Mouse (Mus musculus): ENCODE measurements around the gene Lsm10. TPM values are rescaled to one million over a fixed set of nuclear protein-coding genes. Genes with fewer than 3 reads are reported as not detected.
A peak's percentile ranks its signal among the peaks of the same experiment; 100 is the strongest.

Gene Lsm10
- total and polyA plus RNA-seq, 3 experiments = 35.0 to 49.6 TPM; not detected in 1

DNA sequence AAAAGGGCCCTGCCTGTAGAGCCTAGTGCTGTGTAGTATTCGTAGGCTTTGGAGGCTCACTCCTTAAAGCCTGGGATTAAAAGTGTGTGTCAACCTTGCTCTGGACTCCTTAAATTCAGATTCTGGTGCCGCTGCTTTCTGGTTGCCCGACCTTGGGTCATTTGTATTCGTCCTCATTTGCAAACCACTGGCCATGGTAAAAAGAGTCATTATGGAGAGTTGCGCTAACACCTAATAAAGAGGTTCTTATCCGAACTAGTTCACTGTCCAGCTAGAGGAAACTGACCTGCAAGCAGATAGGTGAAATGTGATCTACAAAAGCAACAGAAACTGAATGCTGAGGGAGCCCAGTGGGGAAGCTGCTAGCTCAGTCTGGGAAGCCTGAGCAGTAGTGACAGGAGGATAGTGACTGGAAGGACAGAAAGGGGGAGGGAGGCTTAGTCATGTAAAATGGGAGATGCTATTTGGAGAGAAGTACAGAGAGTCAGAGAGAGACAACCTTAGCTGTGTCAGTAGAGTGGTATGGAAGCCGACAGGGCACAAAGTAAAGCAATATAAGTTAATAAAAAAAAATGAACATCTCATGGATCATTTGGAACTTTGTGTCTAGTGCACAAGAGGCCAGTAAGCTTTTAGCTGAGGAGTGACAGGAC, 8.8 kb downstream of the Lsm10 start:
- Histone ChIP-seq H3K27ac (ENCODE audit: control insufficient read depth, low read depth, low read length) (peak overlapping the region; percentile 50), H3K79me2 (ENCODE audit: control insufficient read depth, insufficient read depth, low read length, poor library complexity) (peaks cover 56% of the 10 kb centered on the region), H3K4me3 (ENCODE audit: control insufficient read depth in 1 of 2, insufficient read depth in 1 of 2, low read depth in 2 of 2, low read length in 2 of 2) (peak overlapping the region; percentile 84 to 93), H3K4me1 (ENCODE audit: control insufficient read depth in 1 of 2, insufficient read depth in 2 of 2, low read length in 2 of 2) (peaks cover 13 to 54% of the 10 kb centered on the region in 2 experiments), H3K9me3 (replicated peaks; ENCODE audit: insufficient read depth, low read length) (no peaks in the 10 kb centered on the region), H3K27me3 (ENCODE audit: control insufficient read depth in 1 of 2, insufficient read depth in 2 of 2, low read length in 2 of 2) (no peaks in the 10 kb centered on the region), H3K36me3 (ENCODE audit: control insufficient read depth in 1 of 2, insufficient read depth in 2 of 2, low read length in 2 of 2) (peaks cover 0 to 43% of the 10 kb centered on the region in 2 experiments; a peak in 2 of 4 replicates), H3K9ac (ENCODE audit: control insufficient read depth, low read depth, low read length, poor library complexity, severe bottlenecking) (peak overlapping the region; percentile 45)
- no peak for DNase-seq (ENCODE audit: low read depth, low spot score)
- TF ChIP-seq POLR2AphosphoS5 (IDR thresholded peaks at IDR 0.05; ENCODE audit: borderline replicate concordance, low read depth, low read length) = no peak
- no peak for TF ChIP-seq POLR2A (IDR thresholded peaks at IDR 0.05; ENCODE audit: control insufficient read depth in 1 of 2, insufficient read depth in 1 of 2, low read depth in 1 of 2, low read length in 2 of 2, poor library complexity in 1 of 2)
- no peak for TF ChIP-seq ZC3H11A (IDR thresholded peaks at IDR 0.05; ENCODE audit: low read depth, low read length)
- TF ChIP-seq HCFC1 (IDR thresholded peaks at IDR 0.05; ENCODE audit: low read depth, low read length) = no peak
- TF ChIP-seq CHD2 (IDR thresholded peaks at IDR 0.05; ENCODE audit: low read length) = no peak
- TF ChIP-seq NELFE (IDR thresholded peaks at IDR 0.05; ENCODE audit: low read depth, low read length) = no peak
- no peak for TF ChIP-seq USF1 (IDR thresholded peaks at IDR 0.05; ENCODE audit: low read depth, low read length)
- no peak for TF ChIP-seq JUND (IDR thresholded peaks at IDR 0.05; ENCODE audit: low read depth, low read length)
- no peak for TF ChIP-seq MAX (IDR thresholded peaks at IDR 0.05; ENCODE audit: low read length)
- TF ChIP-seq MEF2A (IDR thresholded peaks at IDR 0.05; ENCODE audit: extremely low read depth, insufficient replicate concordance, low read depth, low read length, poor library complexity, severe bottlenecking) = no peak
- no peak for TF ChIP-seq MAZ (IDR thresholded peaks at IDR 0.05; ENCODE audit: low read depth, low read length)
- TF ChIP-seq POLR2AphosphoS2 (IDR thresholded peaks at IDR 0.05; ENCODE audit: low read length) = no peak
- TF ChIP-seq MYC (IDR thresholded peaks at IDR 0.05; ENCODE audit: low read depth, low read length) = no peak

DNA sequence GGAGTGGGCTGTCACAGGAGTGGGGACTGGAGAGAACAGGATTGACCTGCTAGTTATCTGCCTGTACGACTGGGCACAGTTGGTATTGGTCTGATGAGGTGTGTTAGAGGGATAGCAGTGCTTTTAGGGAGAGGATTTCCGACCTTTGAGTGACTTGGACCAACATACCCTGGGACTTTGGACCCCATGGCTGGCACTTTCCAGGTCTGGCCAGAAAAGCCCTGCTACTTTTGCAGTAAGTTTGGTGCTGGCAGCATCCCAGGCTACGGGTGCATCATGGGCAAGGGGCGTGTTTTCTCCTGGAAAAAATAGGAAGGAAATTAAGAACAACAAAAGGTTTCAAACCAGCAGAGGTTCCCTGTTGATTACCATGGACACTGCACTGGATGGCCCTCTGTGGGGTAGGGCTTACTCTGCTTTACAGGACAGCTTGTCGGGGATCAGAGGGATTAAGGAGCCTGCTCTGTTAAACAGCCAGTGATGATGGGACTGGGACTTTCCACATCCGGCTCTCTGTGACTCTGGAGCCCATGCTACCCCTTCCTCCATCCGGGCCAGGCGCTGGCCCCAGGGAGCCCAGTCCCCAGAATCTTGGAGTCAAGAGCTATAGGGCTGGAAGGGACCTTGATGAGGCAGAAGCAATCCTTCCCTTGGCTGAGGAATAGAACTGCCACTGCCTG, 11.8 kb downstream of the Lsm10 start:
- no peak for TF ChIP-seq ZC3H11A (IDR thresholded peaks at IDR 0.05; ENCODE audit: low read depth, low read length)
- TF ChIP-seq USF2 (IDR thresholded peaks at IDR 0.05; ENCODE audit: borderline replicate concordance in 1 of 2, insufficient read depth in 1 of 2, low read depth in 1 of 2, low read length in 2 of 2) = no peak
- TF ChIP-seq NELFE (IDR thresholded peaks at IDR 0.05; ENCODE audit: low read depth, low read length) = no peak
- no peak for TF ChIP-seq TCF12 (IDR thresholded peaks at IDR 0.05; ENCODE audit: low read depth, low read length)
- TF ChIP-seq SMC3 (IDR thresholded peaks at IDR 0.05; ENCODE audit: low read depth, low read length) = no peak
- no peak for TF ChIP-seq POLR2AphosphoS2 (IDR thresholded peaks at IDR 0.05; ENCODE audit: low read length)
- no peak for TF ChIP-seq CTCF (IDR thresholded peaks at IDR 0.05 in 2 of 3, conservative IDR thresholded peaks at IDR 0.05 in 1 of 3; ENCODE audit: control insufficient read depth in 1 of 3, insufficient read depth in 1 of 3, low read depth in 2 of 3, low read length in 3 of 3, poor library complexity in 1 of 3, severe bottlenecking in 1 of 3)
- no peak for TF ChIP-seq ZKSCAN1 (IDR thresholded peaks at IDR 0.05; ENCODE audit: low read depth, low read length)
- no peak for TF ChIP-seq MAX (IDR thresholded peaks at IDR 0.05; ENCODE audit: low read length)
- TF ChIP-seq HCFC1 (IDR thresholded peaks at IDR 0.05; ENCODE audit: low read depth, low read length) = no peak
- TF ChIP-seq TAL1 (IDR thresholded peaks at IDR 0.05; ENCODE audit: low read length) = no peak
- no peak for TF ChIP-seq GABPA (IDR thresholded peaks at IDR 0.05; ENCODE audit: low read depth, low read length)
- TF ChIP-seq MAFK (IDR thresholded peaks at IDR 0.05; ENCODE audit: borderline replicate concordance, low read depth, low read length) = no peak
- no peak for TF ChIP-seq JUND (IDR thresholded peaks at IDR 0.05; ENCODE audit: low read depth, low read length)
- H3K79me2 ChIP-seq (ENCODE audit: control insufficient read depth, insufficient read depth, low read length, poor library complexity) = peaks cover 73% of the 10 kb centered on the region
- H3K9ac ChIP-seq (ENCODE audit: control insufficient read depth, low read depth, low read length, poor library complexity, severe bottlenecking) = no peak overlapping the region
- no peak for DNase-seq (ENCODE audit: low read depth, low spot score)
- no peak overlapping the region for H3K4me3 ChIP-seq (ENCODE audit: control insufficient read depth in 1 of 2, insufficient read depth in 1 of 2, low read depth in 2 of 2, low read length in 2 of 2)
- no peaks in the 10 kb centered on the region for H3K9me3 ChIP-seq (replicated peaks; ENCODE audit: insufficient read depth, low read length)
- H3K36me3 ChIP-seq (ENCODE audit: control insufficient read depth in 1 of 2, insufficient read depth in 2 of 2, low read length in 2 of 2) = peaks cover 0 to 43% of the 10 kb centered on the region in 2 experiments; a peak in 2 of 4 replicates
- H3K27ac ChIP-seq (ENCODE audit: control insufficient read depth, low read depth, low read length) = no peak overlapping the region
- H3K4me1 ChIP-seq (ENCODE audit: control insufficient read depth in 1 of 2, insufficient read depth in 2 of 2, low read length in 2 of 2) = peaks cover 14 to 48% of the 10 kb centered on the region in 2 experiments
- no peaks in the 10 kb centered on the region for H3K27me3 ChIP-seq (ENCODE audit: control insufficient read depth in 1 of 2, insufficient read depth in 2 of 2, low read length in 2 of 2)
